Mouse (Mus musculus): ENCODE data around the gene Uty.

GRCm38 (mm10) chrY:1285735-1286134 is 40.2 kb upstream of the Uty start:
- TF ChIP-seq CTCF (IDR thresholded peaks at IDR 0.05; ENCODE audit: low read depth) (no peak), EP300 (IDR thresholded peaks at IDR 0.05; ENCODE audit: low read depth) (no peak)
